Mouse (Mus musculus): ENCODE measurements around the gene Dbr1. TPM values are rescaled to one million over a fixed set of nuclear protein-coding genes. Genes with fewer than 3 reads are reported as not detected.
"Not testable (repeated sequence)": the region's sequence is repeated elsewhere in the genome, so short reads cannot be mapped to it uniquely, and the experiment has no call there.

Gene Dbr1
- polyA plus RNA-seq, 1 experiment from 2014 or later: 43.7 TPM

DNA sequence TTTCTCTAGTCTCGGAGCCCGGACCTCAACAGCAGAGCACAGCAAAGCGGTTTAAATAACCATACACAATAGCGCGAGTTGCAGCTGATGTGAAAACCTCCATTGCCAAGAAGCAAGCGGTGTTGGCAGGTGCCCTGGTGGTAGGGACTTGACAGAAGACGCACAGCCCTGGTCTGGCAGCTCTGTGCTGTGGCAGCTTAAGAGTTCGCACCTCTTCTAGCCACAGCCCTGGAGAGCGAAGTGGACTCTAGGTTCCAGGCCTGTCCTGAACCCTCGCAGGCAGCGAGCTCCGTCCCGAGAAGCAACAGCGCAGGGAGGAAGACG, 7.6 kb upstream of the Dbr1 start:
- Histone ChIP-seq H3K4me3 (peak overlapping the region; percentile 71), H3K27ac (replicated peaks) (peak overlapping the region; percentile 99), H3K9me3 (replicated peaks) (no peaks in the 10 kb centered on the region), H3K36me3 (no peaks in the 10 kb centered on the region), H3K27me3 (ENCODE audit: low read depth, poor library complexity, severe bottlenecking) (no peaks in the 10 kb centered on the region), H3K4me1 (peaks cover 21% of the 10 kb centered on the region)
- WGBS: 3% methylated on average over 15 of the region's 15 CpGs
- no peak for DNase-seq (ENCODE audit: low spot score)

DNA sequence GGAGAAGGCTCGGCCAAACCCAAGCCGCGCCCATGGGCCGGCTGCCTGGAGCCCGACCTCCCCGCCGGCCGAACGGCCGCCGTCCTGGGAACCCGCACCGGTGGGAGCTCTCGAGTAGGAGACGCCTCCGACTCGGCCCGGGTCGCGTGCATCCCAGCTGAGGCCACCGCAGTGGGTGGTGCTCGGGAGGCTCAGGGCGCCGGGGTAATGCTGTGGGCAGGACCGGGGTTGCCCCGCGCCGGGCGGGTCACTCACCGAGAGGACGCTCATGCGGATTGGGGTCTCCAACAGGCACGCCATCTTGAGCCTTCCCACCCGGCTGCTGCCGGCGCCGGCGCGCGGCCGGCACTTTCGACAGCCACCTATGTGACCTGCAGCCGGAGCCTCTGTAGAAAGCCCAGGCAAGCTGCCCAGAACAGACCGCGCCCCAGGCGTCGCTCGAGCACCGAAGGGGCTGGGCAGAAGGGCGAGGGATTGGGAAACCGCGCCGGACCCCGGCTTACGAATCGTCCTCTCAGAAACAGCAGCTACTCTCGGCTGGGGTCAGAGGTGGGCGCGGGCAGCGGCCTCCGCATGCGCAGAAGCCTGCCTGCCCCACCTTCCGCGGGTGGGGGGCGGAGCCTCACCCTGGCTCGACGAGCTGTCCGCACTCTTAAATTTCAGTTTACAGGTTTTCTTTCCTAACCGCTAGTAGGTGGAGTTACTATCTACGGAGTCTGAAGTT, 7.1 kb upstream of the Dbr1 start, which contains the start of gene Armc8:
Gene Armc8, minus strand, starts transcription at position 553 of the 724 bp plus-strand sequence.
- no peaks in the 10 kb centered on the region for H3K9me3 ChIP-seq (replicated peaks)
- H3K27me3 ChIP-seq (ENCODE audit: low read depth, poor library complexity, severe bottlenecking): no peaks in the 10 kb centered on the region
- peak within 1 kb of the TSS; percentile 99 for H3K27ac ChIP-seq (replicated peaks)
- under 1% methylated on average over 70 of the region's 70 CpGs for WGBS
- H3K4me1 ChIP-seq: peaks cover 21% of the 10 kb centered on the region
- DNase-seq (ENCODE audit: low spot score): peak; percentile 91
- H3K4me3 ChIP-seq: peak within 1 kb of the TSS; percentile 71
- no peaks in the 10 kb centered on the region for H3K36me3 ChIP-seq

DNA sequence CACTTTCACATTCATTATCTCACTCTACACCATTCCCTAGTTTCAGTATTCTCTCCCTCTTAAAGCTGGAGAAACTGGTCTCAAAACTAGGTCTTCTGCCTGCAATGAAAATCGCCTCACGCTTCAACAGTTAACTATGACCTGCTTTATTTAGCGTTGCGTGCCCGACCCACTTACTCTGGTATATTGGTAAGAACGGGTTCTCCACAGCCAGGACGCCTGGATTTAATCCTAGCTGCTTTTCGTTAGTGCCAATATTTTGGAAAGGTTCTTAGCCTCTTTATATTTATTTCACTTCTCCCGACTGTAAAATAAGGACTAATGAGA, 6.6 kb upstream of the Dbr1 start:
- no peaks in the 10 kb centered on the region for H3K27me3 ChIP-seq (ENCODE audit: low read depth, poor library complexity, severe bottlenecking)
- H3K4me3 ChIP-seq: peak overlapping the region; percentile 71
- no peaks in the 10 kb centered on the region for H3K9me3 ChIP-seq (replicated peaks)
- DNase-seq (ENCODE audit: low spot score): no peak
- WGBS: 3% methylated on average over 9 of the region's 9 CpGs
- H3K4me1 ChIP-seq: peaks cover 18% of the 10 kb centered on the region
- peak overlapping the region; percentile 99 for H3K27ac ChIP-seq (replicated peaks)
- H3K36me3 ChIP-seq: no peaks in the 10 kb centered on the region

DNA sequence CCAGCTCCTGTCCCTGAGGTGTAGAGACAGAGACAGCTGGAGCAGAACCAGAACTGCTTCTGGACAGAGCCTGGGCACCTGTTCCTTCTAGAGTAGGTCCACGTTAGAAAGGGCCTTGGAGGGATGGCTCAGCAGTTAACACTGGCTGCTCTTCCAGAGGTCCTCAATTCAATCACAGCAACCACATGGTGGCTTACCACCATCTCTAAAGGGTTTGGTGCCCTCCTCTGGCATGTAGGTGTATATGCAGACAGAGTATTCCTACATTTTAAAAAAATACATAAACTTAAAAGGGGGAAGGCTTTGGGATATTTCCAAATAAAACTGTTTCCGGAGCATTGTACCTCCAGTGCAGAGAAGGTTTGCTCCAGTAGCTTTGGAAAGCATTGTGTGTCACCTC, 5.1 kb downstream of the Dbr1 start:
- Histone ChIP-seq H3K9me3 (replicated peaks) (no peaks in the 10 kb centered on the region), H3K4me1 (peaks cover 16% of the 10 kb centered on the region), H3K27ac (replicated peaks) (no peak overlapping the region), H3K4me3 (no peak overlapping the region), H3K27me3 (ENCODE audit: low read depth, poor library complexity, severe bottlenecking) (no peaks in the 10 kb centered on the region), H3K36me3 (peaks cover 77% of the 10 kb centered on the region)
- no peak for DNase-seq (ENCODE audit: low spot score)
- WGBS: 65% methylated on average over 2 of the region's 2 CpGs

DNA sequence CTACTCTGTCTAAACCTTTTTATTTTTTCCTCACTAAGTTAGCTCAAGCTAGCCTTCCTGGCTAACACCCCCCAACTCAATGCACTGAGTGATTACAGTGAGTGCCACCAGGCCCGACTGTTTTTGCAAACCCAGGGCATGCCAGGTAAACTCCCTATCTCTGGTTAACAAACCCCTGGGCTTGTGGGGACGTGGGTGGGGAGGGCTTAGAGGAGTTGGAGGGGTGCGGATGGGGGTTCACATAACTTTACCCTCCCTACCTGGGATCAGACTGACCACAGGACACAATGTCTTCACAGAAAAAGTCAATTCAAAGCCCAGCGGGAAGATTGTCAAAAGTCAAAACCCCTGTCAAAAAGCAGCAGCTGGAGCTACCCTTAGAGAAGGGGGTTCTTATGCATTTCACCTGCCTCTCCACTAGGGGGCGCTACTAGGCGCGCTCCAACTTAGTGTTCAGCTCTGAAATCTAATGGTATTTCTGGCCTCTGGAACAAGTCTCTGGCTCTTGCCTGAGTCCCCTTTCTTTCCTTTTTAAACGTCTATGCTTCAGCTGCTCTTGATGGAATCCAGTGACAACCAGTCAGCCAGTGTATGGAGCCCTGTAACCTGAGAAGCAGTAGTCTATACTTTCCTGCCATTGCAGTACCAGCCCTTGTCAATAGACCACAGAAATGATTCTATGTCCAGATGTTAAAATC, 12.1 kb downstream of the Dbr1 start:
- Histone ChIP-seq H3K36me3 (peaks cover 33% of the 10 kb centered on the region), H3K4me1 (no peaks in the 10 kb centered on the region), H3K27ac (replicated peaks) (no peak overlapping the region), H3K4me3 (no peak overlapping the region), H3K27me3 (ENCODE audit: low read depth, poor library complexity, severe bottlenecking) (no peaks in the 10 kb centered on the region), H3K9me3 (replicated peaks) (no peaks in the 10 kb centered on the region)
- peak; percentile 71 for DNase-seq (ENCODE audit: low spot score)
- 26% methylated on average over 8 of the region's 8 CpGs for WGBS

DNA sequence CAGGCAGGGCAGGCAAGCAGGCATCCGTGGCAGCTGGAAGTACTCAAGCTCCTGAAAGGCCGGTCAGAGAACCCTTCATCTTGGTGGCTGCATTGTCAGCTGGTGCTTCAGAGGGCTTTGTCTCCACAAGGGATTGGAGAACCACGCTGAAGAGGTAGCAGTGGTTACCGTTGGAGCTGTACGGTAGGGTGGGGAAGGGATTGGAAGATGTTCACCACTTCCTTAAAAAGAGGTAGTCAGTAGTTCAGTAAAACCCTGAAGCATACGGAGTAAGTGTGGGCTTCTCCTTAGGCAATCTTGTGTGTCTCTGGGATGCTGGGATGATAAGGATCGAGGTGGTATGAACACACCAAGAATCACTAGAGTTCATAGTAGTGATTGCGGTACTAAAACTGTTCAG, 15.5 kb downstream of the Dbr1 start:
- Histone ChIP-seq H3K27me3 (ENCODE audit: low read depth, poor library complexity, severe bottlenecking) (no peaks in the 10 kb centered on the region), H3K36me3 (no peaks in the 10 kb centered on the region), H3K9me3 (replicated peaks) (peaks cover 3% of the 10 kb centered on the region; the same call in 1 of the 2 replicates), H3K27ac (replicated peaks) (0 out of 2 replicates have a peak overlapping the region, but pooled peaks have one; percentile 10), H3K4me1 (no peaks in the 10 kb centered on the region), H3K4me3 (no peak overlapping the region)
- WGBS: 84% methylated on average over 8 of the region's 8 CpGs
- no peak for DNase-seq (ENCODE audit: low spot score)

DNA sequence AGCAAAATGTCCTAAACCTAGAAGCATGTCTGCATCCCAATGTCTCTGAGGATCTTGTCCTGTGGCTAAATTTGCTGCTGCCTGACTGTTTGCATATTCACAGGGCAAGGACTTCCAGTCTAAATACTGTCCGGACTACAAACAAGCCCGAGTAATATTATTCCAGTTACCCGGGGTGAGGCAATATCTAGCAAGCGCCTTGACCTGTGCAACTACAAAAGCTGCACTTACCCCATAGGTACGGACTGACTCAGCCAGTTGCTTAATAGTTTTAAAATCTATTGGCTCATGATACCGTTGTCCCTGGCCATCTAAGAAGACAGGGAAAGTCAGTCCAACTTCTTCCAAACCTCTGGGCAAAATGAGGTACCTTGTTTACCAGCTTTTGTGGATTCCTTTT, 23.5 kb downstream of the Dbr1 start:
- H3K36me3 ChIP-seq; H3K27me3 ChIP-seq (ENCODE audit: low read depth, poor library complexity, severe bottlenecking); H3K4me3 ChIP-seq; DNase-seq (ENCODE audit: low spot score); H3K27ac ChIP-seq (replicated peaks); H3K4me1 ChIP-seq; H3K9me3 ChIP-seq (replicated peaks): not testable (repeated sequence)
- 92% methylated on average over 6 of the region's 6 CpGs for WGBS

DNA sequence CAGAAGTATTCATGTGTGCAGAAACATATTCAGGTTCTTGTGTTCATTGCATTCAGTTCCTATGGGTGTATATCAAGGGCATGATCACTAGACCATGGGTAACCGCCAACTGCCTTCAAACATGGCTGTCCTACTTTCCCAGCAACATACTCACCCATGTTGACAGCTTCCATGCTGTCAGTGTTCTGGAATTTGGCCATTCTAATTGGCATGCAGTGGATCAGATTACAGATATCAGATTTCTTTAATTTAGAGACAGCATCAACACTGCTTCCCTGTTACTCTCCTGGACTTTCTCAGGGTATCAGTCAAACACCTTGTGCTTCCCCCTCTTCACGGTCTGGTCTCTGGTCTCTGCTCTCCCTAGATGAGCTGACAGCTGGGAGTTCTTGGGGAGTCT, 28.0 kb downstream of the Dbr1 start:
- WGBS: 85% methylated on average over 2 of the region's 2 CpGs

DNA sequence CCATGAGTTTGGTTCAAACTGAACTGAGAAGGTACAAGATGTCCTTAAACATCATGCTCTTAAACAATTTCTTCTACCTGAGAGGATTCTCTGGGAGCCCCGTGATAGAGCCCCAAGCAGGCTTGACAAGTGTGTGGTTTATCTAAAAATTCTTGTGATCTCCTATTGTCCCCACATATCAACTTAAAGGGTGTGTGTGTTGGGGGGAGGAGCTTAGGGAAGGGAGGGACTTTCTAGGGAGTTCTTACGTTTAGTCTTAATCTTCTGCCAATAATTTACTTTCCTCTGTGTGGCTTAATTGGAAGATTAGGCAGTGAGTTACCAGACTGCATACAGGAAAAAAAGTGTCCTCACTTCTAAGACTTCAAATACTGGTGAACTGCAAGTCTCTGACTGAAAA, 36.6 kb downstream of the Dbr1 start, which contains the start of gene A4gnt:
Gene A4gnt, plus strand, starts transcription at position 301 of the 400 bp plus-strand sequence.
- no peaks in the 10 kb centered on the region for H3K9me3 ChIP-seq (replicated peaks)
- no peaks in the 10 kb centered on the region for H3K4me1 ChIP-seq
- H3K4me3 ChIP-seq: no peak within 1 kb of the TSS
- H3K36me3 ChIP-seq: no peaks in the 10 kb centered on the region
- H3K27ac ChIP-seq (replicated peaks): no peak within 1 kb of the TSS
- H3K27me3 ChIP-seq (ENCODE audit: low read depth, poor library complexity, severe bottlenecking): no peaks in the 10 kb centered on the region
- no peak for DNase-seq (ENCODE audit: low spot score)
- WGBS: 62% methylated on average over 2 of the region's 2 CpGs

More for the DNA sequence above, 28.0 kb downstream of the Dbr1 start:
- Histone ChIP-seq H3K9me3 (replicated peaks) (no peaks in the 10 kb centered on the region), H3K4me3 (no peak overlapping the region), H3K27me3 (ENCODE audit: low read depth, poor library complexity, severe bottlenecking) (no peaks in the 10 kb centered on the region), H3K36me3 (no peaks in the 10 kb centered on the region), H3K27ac (replicated peaks) (no peak overlapping the region), H3K4me1 (no peaks in the 10 kb centered on the region)
- no peak for DNase-seq (ENCODE audit: low spot score)

DNA sequence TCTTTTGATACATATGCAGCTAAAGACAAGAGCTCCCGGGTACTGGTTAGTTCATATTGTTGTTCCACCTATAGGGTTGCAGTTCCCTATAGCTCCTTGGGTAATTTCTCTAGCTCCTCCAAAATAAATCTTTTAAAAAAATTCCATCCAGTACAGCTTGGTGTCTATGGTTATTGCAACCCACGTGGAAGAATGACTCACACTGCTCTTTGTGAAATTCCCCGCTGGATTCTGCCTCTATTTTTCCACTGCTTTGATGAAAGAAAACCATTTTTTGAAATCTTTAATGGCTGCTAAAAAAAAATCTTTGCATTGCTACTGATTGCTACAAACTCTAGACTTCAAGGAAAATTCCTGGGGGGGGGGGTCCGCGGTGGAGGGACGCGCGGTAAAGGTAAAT, 44.1 kb downstream of the Dbr1 start:
- WGBS: 93% methylated on average over 8 of the region's 8 CpGs
- no peak overlapping the region for H3K4me3 ChIP-seq
- no peaks in the 10 kb centered on the region for H3K4me1 ChIP-seq
- H3K36me3 ChIP-seq: no peaks in the 10 kb centered on the region
- no peaks in the 10 kb centered on the region for H3K27me3 ChIP-seq (ENCODE audit: low read depth, poor library complexity, severe bottlenecking)
- DNase-seq (ENCODE audit: low spot score): no peak
- no peaks in the 10 kb centered on the region for H3K9me3 ChIP-seq (replicated peaks)
- no peak overlapping the region for H3K27ac ChIP-seq (replicated peaks)

DNA sequence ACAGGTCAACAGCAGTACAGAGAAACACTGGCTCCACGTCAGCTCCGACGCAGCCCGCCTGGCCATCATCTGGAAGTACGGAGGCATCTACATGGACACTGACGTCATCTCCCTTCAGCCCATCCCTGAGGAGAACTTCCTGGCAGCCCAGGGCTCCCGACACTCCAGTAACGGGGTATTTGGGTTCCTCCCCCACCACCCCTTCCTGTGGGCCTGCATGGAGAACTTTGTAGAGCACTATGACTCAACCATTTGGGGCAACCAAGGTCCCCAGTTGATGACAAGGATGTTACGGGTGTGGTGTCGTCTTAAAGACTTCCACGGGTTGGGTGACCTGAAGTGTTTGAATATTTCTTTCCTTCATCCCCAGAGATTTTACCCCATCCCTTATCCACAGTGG, 44.6 kb downstream of the Dbr1 start:
- Histone ChIP-seq H3K36me3 (no peaks in the 10 kb centered on the region), H3K4me1 (no peaks in the 10 kb centered on the region), H3K4me3 (no peak overlapping the region), H3K27ac (replicated peaks) (no peak overlapping the region), H3K27me3 (ENCODE audit: low read depth, poor library complexity, severe bottlenecking) (no peaks in the 10 kb centered on the region), H3K9me3 (replicated peaks) (no peaks in the 10 kb centered on the region)
- DNase-seq (ENCODE audit: low spot score): no peak
- WGBS: 90% methylated on average over 11 of the region's 11 CpGs

DNA sequence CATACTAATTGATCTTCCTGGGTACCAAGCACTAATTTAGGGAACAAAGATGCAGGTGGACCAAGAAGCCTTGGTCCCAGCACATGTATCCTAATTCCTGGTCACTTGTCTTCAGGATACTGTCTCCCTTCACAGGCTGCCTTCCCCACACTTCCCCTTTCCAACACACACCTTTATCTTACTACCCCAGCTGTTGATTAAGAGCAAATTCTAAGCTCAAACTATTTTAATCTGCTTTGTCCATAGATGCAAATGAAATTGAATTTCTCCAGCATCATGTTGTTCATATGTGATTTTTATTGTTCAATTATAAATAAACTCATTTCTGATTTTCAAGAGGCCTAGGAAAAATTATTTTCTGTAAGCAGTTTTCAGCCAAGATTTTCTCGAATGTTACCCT, 46.4 kb downstream of the Dbr1 start:
- Histone ChIP-seq H3K4me3 (no peak overlapping the region), H3K9me3 (replicated peaks) (no peaks in the 10 kb centered on the region), H3K36me3 (no peaks in the 10 kb centered on the region), H3K4me1 (no peaks in the 10 kb centered on the region), H3K27me3 (ENCODE audit: low read depth, poor library complexity, severe bottlenecking) (no peaks in the 10 kb centered on the region), H3K27ac (replicated peaks) (no peak overlapping the region)
- 83% methylated on average over 1 of the region's 1 CpGs for WGBS
- no peak for DNase-seq (ENCODE audit: low spot score)

DNA sequence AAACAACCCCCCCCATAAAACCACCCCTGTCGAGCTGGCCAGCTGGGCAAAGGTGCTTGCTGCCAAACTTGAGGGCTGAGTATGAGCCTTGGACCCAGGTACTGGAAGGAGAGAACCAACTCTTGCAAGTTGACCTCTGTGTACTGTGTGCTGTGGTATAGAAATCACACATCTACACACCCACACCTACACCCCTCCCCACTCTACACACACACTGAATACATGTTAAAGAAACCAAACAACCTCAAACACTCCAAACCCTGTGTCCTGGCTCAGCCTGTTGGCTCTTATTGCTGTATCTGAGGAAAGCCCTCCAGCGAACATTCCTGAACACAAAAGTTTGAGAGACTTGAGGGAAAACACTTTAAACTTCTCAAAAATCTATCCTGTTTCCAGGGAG, 47.4 kb downstream of the Dbr1 start:
- no peaks in the 10 kb centered on the region for H3K4me1 ChIP-seq
- DNase-seq (ENCODE audit: low spot score): no peak
- H3K36me3 ChIP-seq: no peaks in the 10 kb centered on the region
- 69% methylated on average over 2 of the region's 2 CpGs for WGBS
- no peaks in the 10 kb centered on the region for H3K9me3 ChIP-seq (replicated peaks)
- no peak overlapping the region for H3K4me3 ChIP-seq
- no peak overlapping the region for H3K27ac ChIP-seq (replicated peaks)
- H3K27me3 ChIP-seq (ENCODE audit: low read depth, poor library complexity, severe bottlenecking): no peaks in the 10 kb centered on the region

All from midbrain, embryonic 10.5 days (tissue).